Mouse (Mus musculus) left cerebral cortex, postnatal 14 days (tissue): Measurements from ENCODE around the gene Mtg1. TPM values are rescaled to one million over a fixed set of nuclear protein-coding genes. Genes with fewer than 3 reads are reported as not detected.
A peak's percentile ranks its signal among the peaks of the same experiment; 100 is the strongest.
"Not testable (repeated sequence)": the region's sequence is repeated elsewhere in the genome, so short reads cannot be mapped to it uniquely, and the experiment has no call there.

ENCODE experiments used
- DNase-seq, 2 experiments: peaks; one replicate each; pipeline ENCODE4 v3.0.0; 2021 to 2022; ENCODE audit warnings: low spot score in 2 of 2, mixed read lengths in 1 of 2
- intact Hi-C: fragments of 180-260 bp; cut with DNase I; formaldehyde crosslinking; loops from one replicate; pipeline ENCODE4 v1.15.1; 2025
- total RNA-seq, 2 experiments: library from RNA; stranded (reverse); gene quantifications; 2 replicates each; pipeline ENCODE4 v1.2.3; 2021

Gene Mtg1
- total RNA-seq, 2 experiments from 2014 or later, result 19.5 to 21.8 TPM

DNA sequence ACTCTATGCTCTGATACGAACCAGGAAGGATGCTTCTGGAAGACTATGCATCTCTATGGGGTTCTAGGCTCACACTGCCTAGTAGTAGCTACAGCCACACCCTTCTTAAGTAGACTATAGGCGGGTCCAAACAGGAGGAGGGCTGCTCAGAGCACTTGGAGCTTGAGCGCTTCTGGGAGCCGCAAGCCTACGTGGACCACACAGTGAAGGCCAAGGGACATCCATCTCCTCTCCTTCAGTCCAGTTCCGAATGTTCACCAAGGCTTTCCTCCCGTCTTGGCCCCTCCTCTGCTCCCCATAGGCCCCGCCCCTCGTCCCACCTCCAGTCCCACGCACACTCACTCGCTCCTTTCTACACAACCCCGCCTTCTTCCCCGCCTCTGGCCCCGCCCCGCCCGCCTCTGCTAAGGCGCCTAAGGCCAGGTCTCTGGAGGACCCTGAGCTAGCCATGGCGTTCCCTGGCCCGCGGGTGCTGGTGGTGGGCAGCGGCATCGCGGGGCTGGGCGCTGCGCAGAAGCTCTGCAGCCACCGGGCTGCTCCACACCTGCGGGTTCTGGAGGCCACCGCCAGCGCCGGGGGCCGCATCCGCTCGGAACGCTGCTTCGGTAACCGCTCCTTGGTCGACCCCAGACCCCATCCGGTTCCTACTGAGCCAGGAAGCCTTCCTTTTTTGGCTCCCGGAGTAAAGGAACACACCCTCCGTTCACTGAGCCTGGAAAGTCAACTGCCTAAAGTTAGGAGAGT lies 11.9 kb upstream of the Mtg1 start:
- intact Hi-C loops, result no loop called here
- peak; percentile 82 to 85 for DNase-seq

DNA sequence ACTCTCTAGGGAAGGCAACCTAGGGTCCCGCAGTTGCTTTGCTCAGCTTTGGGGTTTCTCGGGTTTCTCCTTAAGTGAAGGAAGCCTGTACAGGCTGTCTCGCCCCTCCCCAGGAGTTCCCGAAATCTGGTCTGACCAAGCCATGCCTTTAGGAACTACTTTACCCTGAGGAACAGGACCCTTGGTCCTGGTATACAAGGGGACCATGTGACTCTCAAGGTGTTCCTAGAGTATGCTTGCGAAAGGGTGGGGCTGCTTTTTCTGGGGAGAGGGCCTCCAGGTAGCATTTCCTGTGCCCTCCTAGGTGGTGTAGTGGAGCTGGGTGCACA lies 11.4 kb upstream of the Mtg1 start:
- intact Hi-C loops, result no loop called here
- DNase-seq, result no peak

DNA sequence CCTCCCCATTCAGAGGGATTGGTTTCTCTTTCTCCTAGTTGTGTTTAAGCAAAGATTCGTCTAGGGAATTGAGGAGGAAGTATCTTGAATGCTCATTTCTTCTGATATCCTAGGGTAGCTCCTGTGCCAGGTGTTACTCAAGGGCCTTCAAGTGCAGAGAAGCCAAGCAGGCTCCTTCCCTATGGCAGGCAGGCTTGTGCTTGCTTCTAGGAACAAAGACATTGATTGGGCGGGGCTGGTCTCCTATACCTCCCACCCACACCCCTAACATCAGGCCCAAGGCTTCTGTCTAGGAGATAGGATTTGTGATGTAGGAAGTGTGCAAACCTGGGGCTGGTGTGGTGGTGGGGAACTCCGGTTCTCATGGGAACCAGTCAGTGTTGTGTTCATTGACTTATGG lies 10.4 kb upstream of the Mtg1 start:
- DNase-seq, result no peak
- intact Hi-C loops, result no loop called here

DNA sequence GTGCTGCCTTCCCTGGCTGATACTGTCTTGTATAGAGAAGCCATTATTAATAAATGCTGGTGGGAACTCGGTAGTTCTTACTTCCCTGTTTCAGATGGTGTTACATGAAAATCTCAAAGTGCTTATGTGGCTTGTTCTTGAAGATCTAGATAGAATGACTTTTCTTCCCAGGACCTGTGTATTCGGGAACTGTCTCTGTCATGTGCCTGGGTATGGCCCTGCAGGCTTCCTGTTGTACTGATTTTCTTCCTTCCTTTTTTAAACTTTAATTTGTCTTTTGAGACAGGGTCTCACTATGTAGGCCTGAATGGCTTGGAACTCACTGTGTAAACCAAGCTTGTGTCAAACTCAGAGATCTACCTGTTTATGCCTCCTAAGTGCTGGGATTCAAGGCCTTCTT lies 9.5 kb upstream of the Mtg1 start:
- DNase-seq, result no peak
- intact Hi-C loops, result no loop called here

DNA sequence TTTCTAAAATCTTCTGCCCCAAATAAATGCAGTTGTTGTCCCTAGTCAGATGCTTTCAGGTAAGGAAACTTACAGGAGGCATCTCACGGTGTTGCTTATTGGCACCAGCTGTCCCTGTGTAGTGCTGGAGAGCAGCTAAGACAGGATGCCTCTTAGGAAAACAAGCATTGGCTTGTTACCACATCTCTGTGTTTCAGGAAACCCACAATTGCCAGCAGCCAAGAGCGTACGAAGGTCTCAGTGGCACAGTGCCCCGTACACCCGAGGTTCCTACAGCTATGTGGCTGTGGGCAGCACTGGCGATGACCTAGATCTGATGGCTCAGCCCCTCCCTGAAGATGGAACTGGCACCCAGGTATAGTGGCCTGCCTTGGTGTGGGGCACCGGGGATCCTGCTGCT lies 5.2 kb upstream of the Mtg1 start:
- DNase-seq, intact Hi-C loops: not testable (repeated sequence)

DNA sequence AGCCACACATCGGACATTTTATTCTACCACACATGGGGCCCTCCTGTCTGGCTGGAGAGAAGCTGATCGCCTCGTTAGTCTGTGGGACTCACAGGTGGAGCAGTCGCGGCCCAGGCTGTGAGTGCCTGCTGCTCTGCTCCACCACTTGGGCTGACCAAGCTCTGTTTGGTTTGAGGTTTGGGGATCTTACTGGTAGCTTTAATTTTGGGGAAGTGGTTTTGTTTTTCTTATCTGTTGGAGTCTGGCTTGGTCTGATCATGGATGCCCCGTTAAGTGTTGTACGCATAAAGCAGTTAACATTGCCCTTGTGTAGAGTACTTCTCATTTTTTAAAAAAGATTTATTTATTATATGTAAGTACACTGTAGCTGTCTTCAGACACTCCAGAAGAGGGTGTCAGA lies 3.3 kb upstream of the Mtg1 start:
- DNase-seq, intact Hi-C loops: not testable (repeated sequence)

DNA sequence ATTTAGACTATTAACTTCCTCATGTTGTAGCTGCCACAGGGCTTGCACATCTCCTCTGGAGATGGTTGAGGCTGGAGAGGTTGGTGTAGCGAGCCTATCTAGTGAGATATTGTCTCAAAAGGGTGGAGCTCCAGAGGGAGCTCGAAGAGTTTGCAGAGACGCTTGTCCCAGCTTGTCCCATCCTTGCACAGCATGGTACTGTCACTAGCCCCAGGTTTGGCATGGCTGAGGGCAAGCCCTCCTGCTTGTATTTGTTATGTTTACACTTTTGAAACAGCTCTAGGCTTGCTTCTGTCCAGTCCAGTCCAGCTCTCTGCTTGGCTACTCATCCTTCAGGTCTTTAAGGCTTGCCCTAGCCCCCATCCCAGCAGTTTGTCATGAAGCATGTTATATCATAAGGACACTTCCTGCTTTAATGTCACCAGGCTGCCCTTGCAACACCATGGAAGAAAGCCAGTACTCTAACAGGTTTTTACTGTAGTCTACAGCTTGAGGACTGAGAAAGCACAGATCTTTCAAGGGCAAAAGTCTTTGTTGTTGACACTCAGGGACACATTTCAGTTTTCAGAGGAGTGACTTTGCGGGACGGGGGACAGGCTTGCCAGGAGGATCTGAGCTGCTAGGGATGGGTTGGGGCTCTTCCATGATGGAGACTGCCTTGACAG lies 2.1 kb upstream of the Mtg1 start:
- DNase-seq, result no peak
- intact Hi-C loops, result loop anchor here (5.0 kb wide), 1 partner anchor 53 kb away; the partner anchor contains the start of gene Caly

DNA sequence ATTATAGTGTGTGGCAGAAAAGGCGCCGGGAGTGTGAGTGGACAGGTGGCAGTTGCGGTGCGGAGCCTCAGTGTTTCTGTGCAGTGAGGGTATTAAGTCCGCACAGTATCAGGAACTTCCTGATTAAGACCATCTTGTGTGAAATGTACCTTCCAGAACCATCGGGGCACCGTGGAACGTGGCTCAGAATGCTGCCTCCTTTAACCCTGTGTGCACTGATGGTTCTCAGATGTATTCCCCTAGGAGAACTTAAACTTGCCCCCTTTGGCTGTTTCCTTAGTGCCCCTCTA lies 602 bp downstream of the Mtg1 start:
- DNase-seq, result no peak
- intact Hi-C loops, result loop anchor here (5.0 kb wide), 1 partner anchor 56 kb away; the partner anchor contains the start of gene Caly

DNA sequence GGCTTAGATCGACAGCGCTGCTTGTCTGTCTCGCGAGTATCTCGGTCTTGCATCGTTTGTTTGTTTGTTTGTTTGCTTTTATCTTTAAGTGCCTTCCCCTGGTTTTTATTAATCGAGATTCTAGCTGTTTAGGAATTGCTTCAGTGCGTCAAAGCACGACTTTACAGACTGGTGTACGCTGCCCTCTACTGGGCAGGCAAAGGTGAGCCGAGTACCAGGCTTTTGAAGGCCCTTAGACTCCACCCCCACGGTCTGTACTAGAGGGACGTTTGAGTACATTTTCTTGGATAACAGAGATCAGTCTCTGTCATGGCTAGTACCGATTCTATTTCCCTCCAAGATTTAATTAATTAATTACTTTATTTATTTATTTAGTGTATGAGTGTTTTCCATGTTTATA lies 4.0 kb downstream of the Mtg1 start:
- DNase-seq, result peak; percentile 66 to 78
- intact Hi-C loops, result loop anchor here (10.0 kb wide), 1 partner anchor 167 kb away; the partner anchor contains the start of gene 6430531B16Rik

DNA sequence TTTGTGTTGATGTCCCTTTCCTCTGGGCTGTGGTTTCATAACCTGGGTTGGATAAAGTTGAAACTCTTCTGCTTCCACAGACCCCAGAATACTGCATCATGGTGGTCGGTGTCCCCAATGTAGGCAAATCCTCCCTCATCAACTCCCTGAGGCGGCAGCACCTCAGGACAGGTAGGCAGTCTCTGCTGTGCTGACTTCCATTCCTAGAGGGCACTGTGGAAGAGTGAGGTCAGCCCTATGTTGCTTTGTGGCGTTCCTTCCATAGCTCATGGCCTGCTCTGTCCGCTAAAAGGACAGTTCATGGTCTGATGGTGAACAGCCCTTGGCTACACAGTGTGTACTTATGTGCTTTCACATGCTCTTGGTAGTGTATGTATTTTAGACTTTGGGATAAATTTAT lies 7.2 kb downstream of the Mtg1 start:
- no peak for DNase-seq
- intact Hi-C loops, result loop anchor here (10.0 kb wide), 1 partner anchor 170 kb away; the partner anchor contains the start of gene 6430531B16Rik

DNA sequence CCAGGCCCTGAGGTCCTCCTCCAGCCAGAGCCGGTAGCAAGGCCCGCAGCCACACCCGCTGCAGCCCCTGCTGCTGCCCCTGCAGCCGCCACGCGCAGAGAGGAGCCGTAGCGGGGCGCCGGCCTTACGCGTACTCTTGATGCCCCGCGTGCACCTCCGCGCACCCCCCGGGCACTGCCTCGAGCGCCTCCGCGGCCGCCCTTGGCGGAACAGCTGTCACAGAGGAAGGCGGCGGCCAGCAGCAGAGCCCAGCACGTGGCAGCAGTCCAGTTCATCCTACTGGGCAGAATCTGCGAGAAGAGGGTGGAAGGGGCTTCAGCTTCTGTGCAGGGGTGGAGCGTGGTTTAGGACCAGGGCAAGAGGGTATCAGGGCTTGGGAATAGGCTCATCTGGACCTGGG lies 16.0 kb downstream of the Mtg1 start:
- intact Hi-C loops, result loop anchor here (5.0 kb wide), 1 partner anchor 674 kb away; no protein-coding TSS in a partner anchor
- peak; percentile 57 to 61 for DNase-seq

DNA sequence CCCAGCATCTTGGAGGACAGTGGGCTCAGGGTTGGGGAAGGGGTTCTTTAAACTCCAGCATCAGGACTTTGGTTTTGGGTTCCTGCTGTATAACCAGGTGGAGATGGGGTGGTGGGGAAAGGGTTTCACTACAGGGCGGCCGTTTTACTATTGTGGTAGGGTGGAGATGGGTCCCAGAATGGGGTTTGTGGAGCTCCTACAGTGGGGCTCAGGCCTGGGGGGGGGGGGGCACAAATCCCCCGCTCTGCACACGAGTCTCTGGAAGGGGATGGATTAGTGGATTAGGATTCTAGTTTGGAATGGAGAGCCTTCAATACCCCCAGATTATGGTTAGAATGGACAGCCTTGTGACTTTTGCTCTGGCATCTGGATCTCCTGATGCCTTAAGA lies 16.5 kb downstream of the Mtg1 start:
- intact Hi-C loops, result loop anchor here (5.0 kb wide), 1 partner anchor 673 kb away; no protein-coding TSS in a partner anchor
- DNase-seq, result no peak

DNA sequence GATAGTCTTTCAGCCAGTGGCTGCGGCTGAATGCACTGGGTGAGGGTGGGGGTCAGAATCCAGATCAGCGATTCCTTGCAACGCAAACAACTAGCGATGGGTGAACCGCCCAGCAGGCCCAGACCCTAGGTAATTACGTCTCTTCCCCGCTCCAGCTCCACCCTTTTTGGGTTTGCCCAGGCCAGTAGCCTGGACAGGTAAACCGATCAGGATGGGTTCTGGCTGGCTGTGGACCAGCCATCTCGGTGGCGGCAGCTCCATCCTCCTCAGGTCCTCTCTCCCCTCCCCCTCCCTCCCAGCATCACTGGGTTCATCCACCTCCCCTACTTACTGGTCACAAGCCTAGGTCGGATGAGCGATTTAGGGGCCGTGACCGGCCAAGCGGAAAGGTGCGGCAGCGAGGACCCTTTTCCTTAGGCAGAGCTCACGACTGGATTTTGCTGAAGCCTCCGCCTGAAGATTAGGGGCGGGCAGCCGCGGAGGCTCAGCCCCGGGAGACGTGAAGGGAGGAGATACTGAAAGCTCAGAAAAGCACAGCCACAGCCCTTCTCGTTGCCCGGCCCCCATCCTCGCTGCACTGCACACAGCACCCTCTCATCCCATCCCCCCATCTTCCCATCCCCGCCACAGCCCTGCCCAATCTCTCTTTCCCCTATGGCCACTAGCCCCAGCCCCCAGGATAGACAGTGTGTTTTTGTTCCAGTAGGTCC lies 17.0 kb downstream of the Mtg1 start, which contains the start of gene Sprn:
TSS of gene Sprn (minus strand) at position 660 of the 710 bp plus-strand sequence.
- DNase-seq, result peak; percentile 82 to 90
- intact Hi-C loops, result loop anchor here (5.0 kb wide), 1 partner anchor 673 kb away; no protein-coding TSS in a partner anchor

DNA sequence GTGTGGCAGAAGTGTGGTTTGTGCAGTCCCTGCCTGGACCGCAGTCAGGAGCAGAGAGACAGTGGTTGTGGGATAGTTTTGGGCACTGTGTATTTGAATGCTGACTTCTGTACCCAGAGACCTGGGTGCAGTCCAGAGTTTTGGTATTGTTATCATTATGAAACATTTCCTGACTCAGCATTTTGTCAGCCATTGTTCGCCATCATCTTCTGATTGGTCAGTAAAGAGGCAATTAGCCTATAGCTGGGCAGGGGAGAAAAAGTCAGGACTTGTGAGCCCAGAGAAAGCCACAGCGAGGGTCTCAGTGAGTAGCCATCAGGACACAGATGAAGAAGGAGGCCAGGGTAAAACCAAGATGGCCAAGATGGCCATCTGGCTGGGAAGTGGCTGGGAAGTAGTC lies 23.0 kb downstream of the Mtg1 start:
- no peak for DNase-seq
- intact Hi-C loops, result no loop called here

DNA sequence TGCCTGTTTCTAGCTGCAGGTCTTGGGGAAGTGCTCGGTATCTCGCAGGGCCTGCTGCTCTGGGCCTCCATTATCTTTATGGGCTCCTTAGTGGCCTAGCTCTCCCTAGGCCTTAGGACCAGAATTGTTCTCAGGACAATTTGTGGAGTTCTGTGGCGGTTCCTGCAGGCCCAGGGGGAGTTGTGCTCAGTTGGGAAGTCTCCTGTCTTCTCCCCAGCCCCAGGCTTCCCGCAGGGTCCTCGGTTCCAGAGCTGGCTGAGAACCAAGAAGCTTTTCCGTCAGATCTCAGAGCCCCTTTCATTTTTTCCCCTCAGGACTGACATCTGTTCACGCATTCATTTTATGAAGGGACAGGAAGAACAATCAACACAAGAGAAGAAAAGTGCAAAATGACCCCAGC lies 27.3 kb downstream of the Mtg1 start, which contains the start of gene Olfr522:
TSS of gene Olfr522 (minus strand) at position 101 of the 400 bp plus-strand sequence.
- intact Hi-C loops, result no loop called here
- no peak for DNase-seq

DNA sequence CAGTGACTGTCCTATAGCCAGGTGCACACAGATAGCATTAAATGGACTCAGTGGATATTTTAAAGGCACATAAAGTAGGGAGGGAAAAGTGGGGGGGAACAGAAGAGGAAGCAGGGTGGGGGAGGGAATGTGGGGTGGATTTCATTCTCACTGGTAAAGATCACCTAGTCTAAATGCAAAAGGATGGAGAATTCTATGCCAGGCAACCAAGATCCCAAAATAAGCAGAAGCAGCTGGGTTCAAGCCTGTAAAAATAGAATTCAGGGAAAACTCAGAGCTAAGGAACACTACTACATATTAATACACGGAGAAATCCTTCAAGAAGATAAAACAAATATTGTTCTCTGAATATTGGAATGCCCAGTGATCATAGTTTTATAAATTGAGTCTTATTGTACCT lies 30.6 kb downstream of the Mtg1 start:
- intact Hi-C loops, result no loop called here
- peak in 1 of 2 experiments; percentile 57 for DNase-seq

DNA sequence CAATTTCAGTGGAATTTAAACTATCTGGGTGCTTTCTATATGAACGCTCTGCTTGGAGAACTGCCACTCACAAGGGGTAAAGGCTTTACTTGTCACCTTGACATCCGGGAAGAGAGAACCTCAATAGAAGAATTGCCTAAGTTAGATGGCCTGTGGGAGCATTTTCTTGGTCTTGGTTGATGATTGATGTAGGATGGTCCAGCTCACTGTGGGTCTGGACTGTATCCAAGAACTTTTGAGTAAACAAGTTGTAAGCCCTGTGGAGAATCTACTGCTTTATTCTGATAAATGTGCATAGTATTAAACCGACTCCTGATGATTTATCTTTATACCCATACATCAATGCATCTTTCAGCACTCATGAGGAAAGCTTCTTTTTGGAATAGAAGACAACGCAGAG lies 32.0 kb downstream of the Mtg1 start:
- intact Hi-C loops, result no loop called here
- no peak for DNase-seq

DNA sequence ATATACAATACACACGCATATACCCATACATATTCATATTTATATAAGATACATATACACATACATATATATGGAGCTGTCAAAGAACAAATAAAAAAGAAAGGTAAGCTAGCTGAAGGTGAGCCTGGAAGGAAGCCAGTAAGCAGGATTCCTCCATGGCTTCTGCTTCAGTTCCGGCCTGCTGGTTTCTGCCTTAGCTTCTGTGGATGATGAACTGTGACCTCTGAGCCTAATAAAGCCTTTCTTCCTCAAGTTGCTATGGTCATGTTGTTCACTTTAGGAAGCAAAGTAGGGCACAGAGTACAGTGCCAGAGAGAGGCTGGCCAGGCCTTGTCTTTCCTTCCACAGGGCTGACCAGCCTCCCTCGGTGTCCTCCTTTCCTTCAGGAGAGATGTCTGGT lies 33.5 kb downstream of the Mtg1 start:
- no peak for DNase-seq
- intact Hi-C loops, result no loop called here

DNA sequence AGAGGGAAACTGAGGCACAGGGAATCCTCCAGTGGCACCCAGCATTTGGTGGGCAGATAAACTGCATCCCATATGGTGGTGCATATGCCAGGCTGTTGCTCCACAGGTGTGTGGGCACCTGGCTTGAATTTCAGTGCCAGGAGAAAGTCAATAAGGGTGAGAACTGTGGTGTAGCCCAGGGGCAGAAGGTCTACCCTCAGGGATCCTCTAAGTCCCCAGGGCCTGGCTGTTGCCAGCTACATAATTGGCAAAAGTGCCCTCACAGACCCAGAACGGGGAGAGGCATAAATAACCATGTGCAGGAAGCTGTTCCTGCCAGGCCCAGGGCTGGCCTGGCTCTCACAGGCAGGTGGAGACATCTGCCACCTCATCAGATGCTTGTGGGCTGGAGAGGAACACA lies 35.6 kb downstream of the Mtg1 start, which contains the start of gene Olfr523:
TSS of gene Olfr523 (plus strand) at position 282 of the 400 bp plus-strand sequence.
- DNase-seq, result no peak
- intact Hi-C loops, result no loop called here

DNA sequence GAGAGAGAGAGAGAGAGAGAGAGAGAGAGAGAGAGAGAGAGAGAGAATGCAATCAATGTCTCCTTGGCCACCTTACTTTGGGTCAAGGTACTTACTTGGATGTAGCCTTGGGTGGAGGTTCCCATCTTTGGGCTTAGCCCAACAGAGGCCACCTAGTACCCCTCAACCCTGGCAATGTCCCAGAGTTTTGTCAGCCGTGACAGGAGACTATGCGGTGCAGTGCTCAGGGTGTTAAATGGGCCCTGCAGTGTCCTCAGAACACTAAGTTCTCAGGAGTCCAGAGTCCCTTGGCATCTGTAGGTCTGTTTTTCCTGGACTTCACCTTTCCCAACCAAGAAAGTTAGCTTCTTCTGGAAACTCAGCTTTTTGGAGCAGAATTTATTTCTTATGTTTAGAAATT lies 41.8 kb downstream of the Mtg1 start:
- DNase-seq, result no peak
- intact Hi-C loops, result no loop called here
